Mouse (Mus musculus) left cerebral cortex, postnatal 36 days (tissue): ENCODE measurements around the gene Ablim1. TPM values are rescaled to one million over a fixed set of nuclear protein-coding genes. Genes with fewer than 3 reads are reported as not detected.
A peak's percentile ranks its signal among the peaks of the same experiment; 100 is the strongest.

Experiments used
- DNase-seq, 2 experiments: peaks; one replicate each; pipeline ENCODE4 v3.0.0; 2021 to 2022; ENCODE audit warnings: low spot score in 2 of 2, mixed read lengths in 1 of 2
- intact Hi-C: fragments of 180-260 bp; cut with DNase I; formaldehyde crosslinking; loops from one replicate; pipeline ENCODE4 v1.15.1; 2025
- total RNA-seq, 2 experiments: library from RNA; stranded (reverse); gene quantifications; 2 replicates each; pipeline ENCODE4 v1.2.3; 2021

Ablim1 gene
- total RNA-seq, 2 experiments from 2014 or later, result 98.4 to 129 TPM

DNA sequence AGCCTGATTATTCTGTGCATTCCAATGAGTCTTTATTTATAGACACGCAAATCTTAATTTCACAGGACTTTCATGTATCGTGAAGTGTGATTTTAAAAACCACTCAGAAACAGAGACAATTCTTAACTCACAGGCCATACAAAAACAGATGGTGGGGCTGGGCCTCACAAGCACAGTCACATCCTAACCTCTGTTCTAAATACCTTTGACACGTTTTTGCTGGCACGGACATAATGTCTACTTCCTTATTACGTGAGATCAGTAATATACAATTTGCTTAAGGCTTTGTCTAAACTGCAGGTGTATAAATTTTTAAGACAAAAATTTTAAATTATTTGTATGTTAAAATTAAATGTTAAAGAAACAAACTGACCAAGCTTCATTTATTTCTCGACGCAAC lies 212.7 kb downstream of the Ablim1 start:
- intact Hi-C loops, result no loop called here

GRCm38 (mm10) chr19:57100753-57101446 lies 213.8 kb downstream of the Ablim1 start:
- intact Hi-C loops, result no loop called here

More for the DNA sequence above, 212.7 kb downstream of the Ablim1 start:
- DNase-seq, result no peak

DNA sequence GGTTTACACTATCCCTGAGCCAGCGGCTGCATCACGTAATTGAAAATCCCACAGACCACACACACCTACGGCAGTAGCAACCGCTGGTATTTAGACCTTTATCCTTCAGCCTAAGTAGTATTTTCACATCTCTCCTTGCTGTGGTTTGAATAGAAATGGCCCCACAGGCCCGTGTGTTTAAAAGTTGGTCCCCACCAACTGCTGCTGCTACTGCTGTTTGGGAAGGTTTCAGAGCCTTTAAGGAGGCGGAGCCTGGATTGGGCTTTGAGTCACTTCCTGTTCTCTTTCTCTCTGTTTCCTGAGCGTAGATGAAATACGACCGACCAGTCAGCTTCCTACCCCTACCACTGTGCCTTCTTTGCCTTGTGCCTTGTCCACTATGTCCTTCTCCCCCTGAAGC lies 214.7 kb downstream of the Ablim1 start:
- intact Hi-C loops, result no loop called here
- DNase-seq, result no peak

More at GRCm38 (mm10) chr19:57100753-57101446, 213.8 kb downstream of the Ablim1 start:
- DNase-seq, result no peak

DNA sequence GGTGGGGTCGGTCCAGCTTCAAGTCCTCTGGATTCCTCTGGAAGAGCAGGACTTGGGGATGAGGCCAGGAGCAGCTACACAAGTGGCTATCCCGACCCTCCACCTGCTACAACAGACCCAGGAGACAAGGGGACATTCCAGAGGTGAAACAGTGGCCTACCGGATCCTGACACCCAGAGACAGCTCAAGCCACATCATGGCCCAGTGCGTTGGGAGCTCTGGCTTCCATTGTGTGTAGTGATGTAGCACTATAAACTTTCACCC lies 215.7 kb downstream of the Ablim1 start:
- no peak for DNase-seq
- intact Hi-C loops, result no loop called here

- intact Hi-C loops, result no loop called here
These were observed 216.3 kb downstream of the Ablim1 start for GRCm38 (mm10) chr19:57098241-57099093.

GRCm38 (mm10) chr19:57095340-57095739 lies 219.4 kb downstream of the Ablim1 start:
- DNase-seq, result no peak
- intact Hi-C loops, result no loop called here

More at GRCm38 (mm10) chr19:57098241-57099093, 216.3 kb downstream of the Ablim1 start:
- DNase-seq, result peak; percentile 60 to 68

- intact Hi-C loops, result no loop called here
- no peak for DNase-seq
These were observed 221.1 kb downstream of the Ablim1 start for GRCm38 (mm10) chr19:57093698-57094004.

- DNase-seq, result no peak
- intact Hi-C loops, result no loop called here
These were observed 221.6 kb downstream of the Ablim1 start for GRCm38 (mm10) chr19:57092958-57093697.

DNA sequence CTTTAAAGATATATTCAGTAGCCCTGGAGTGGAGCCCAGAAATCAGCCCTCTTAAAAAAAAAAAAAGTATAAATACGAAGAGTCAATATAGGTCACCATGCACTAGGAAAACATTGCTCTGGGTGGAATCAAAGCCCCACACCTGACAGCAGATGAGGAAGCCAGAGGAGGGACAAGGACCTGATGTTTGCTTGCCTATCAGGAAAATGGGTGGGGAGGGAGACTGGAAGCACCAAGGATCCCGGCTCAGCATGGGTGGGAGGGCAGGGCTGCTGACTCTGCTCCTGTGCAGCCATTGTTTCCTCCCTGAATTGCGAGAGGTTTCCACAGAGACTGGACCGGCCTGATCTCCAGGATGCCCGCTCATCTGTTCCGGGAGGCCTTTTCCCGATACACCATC lies 223.4 kb downstream of the Ablim1 start:
- no peak for DNase-seq
- intact Hi-C loops, result no loop called here

- intact Hi-C loops, result no loop called here
- DNase-seq, result no peak
These were observed 225.8 kb downstream of the Ablim1 start for GRCm38 (mm10) chr19:57088804-57089369.

DNA sequence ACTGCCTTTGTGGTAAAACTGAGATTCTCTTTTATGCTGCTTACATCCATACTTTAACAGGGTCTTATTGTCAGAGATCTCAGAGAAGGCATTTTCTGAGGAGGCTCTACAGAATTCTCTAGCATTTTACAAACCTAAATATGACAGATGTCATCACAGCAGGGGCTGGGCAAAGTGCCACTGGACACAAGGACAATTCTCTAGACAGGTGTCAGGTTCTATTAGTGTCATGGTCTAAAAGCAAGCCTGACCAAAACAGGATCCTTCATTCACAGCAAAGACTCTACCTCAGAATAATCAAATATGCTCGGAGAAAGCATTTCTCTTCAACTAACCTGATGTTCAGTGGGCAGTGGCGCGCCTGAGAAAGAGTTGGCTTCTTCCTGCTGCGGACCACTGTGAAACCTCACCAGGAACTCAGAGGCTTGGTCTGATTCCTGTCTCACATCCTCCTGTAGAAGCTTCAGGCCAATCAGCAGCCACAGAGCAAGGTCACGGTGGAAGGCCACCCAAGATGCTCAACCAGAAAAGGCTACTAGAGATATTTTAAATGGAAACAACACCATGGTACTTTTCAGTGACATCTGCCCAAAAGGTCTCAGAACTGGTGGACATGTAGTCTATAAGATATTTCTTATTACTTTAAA lies 230.1 kb downstream of the Ablim1 start:
- intact Hi-C loops, result loop anchor here (5.0 kb wide), 1 partner anchor 33 kb away; no protein-coding TSS in a partner anchor
- no peak for DNase-seq

- intact Hi-C loops, result loop anchor here (5.0 kb wide), 1 partner anchor 33 kb away; no protein-coding TSS in a partner anchor
- DNase-seq, result no peak
These were observed 230.8 kb downstream of the Ablim1 start for GRCm38 (mm10) chr19:57083887-57084286.

- intact Hi-C loops, result loop anchor here (5.0 kb wide), 1 partner anchor 34 kb away; no protein-coding TSS in a partner anchor
- no peak for DNase-seq
These were observed 231.6 kb downstream of the Ablim1 start for GRCm38 (mm10) chr19:57083183-57083555.

GRCm38 (mm10) chr19:57082454-57083182 lies 232.1 kb downstream of the Ablim1 start:
- intact Hi-C loops, result loop anchor here (5.0 kb wide), 1 partner anchor 35 kb away; no protein-coding TSS in a partner anchor
- DNase-seq, result no peak

DNA sequence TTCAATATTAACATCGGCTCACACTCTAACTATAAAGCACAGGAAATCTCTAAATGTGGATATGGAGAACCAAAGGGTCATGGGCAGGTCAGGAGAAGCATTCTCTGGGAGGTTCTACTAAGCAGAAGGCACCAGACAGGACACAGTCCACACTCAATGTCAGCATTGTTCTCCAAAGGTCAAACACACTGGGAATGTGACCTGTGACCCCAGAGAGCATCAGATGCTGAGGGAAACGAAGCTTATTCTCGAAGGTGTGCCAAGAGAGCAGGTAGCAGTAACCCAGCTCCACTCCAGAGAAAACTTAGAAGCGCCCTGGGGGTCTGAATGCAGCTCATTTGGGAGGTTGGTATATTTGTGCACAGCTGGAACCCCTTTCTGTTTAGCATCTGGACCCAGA lies 233.2 kb downstream of the Ablim1 start:
- no peak for DNase-seq
- intact Hi-C loops, result loop anchor here (5.0 kb wide), 1 partner anchor 36 kb away; no protein-coding TSS in a partner anchor

GRCm38 (mm10) chr19:57079606-57079981 lies 235.1 kb downstream of the Ablim1 start:
- DNase-seq, result no peak
- intact Hi-C loops, result no loop called here

- intact Hi-C loops, result no loop called here
- DNase-seq, result no peak
These were observed 235.7 kb downstream of the Ablim1 start for GRCm38 (mm10) chr19:57078867-57079605.
